Mouse (Mus musculus): ENCODE data around the gene Csf1.

- no peak for TF ChIP-seq CHD2 (IDR thresholded peaks at IDR 0.05; ENCODE audit: low read depth, low read length)
- no peak for TF ChIP-seq MAFK (IDR thresholded peaks at IDR 0.05; ENCODE audit: insufficient read depth, low read depth, low read length)
- TF ChIP-seq ZC3H11A (IDR thresholded peaks at IDR 0.05; ENCODE audit: borderline replicate concordance, low read depth, low read length): no peak
These were observed 14.8 kb upstream of the Csf1 start for GRCm38 (mm10) chr3:107775056-107775455.
